Mouse (Mus musculus) megakaryocyte, embryonic 14.5 days (primary cell): Measurements from ENCODE around the gene Spocd1.

Experiments used
- FLI1 ChIP-seq: IDR thresholded peaks from 2 replicates; pipeline ENCODE4 v1.6.1; 2012; ENCODE audit warnings: low read length, inconsistent platforms, mixed read lengths
- GATA1 ChIP-seq: IDR thresholded peaks from 3 replicates; pipeline ENCODE4 v1.6.1; 2012; ENCODE audit warnings: mixed read lengths, low read length, inconsistent platforms, borderline replicate concordance

GRCm38 (mm10) chr4:129977256-129977655, 48.2 kb downstream of the Spocd1 start:
- TF ChIP-seq GATA1 (no peak), FLI1 (no peak)
